Mouse (Mus musculus) liver, adult 2 months (tissue): Measurements from ENCODE around the gene Faim.

Experiments
- CTCF ChIP-seq: fragments of 200-500 bp; IDR thresholded peaks from 2 replicates; pipeline ENCODE4 v1.5.1; 2011; ENCODE audit warnings: low read depth, low read length, control low read depth
- POLR2A ChIP-seq: fragments of 200-500 bp; IDR thresholded peaks from 2 replicates; pipeline ENCODE4 v1.6.1; 2011; ENCODE audit warnings: low read length, control low read depth; ENCODE audit not compliant: insufficient read depth; ENCODE audit errors: extremely low read depth

DNA sequence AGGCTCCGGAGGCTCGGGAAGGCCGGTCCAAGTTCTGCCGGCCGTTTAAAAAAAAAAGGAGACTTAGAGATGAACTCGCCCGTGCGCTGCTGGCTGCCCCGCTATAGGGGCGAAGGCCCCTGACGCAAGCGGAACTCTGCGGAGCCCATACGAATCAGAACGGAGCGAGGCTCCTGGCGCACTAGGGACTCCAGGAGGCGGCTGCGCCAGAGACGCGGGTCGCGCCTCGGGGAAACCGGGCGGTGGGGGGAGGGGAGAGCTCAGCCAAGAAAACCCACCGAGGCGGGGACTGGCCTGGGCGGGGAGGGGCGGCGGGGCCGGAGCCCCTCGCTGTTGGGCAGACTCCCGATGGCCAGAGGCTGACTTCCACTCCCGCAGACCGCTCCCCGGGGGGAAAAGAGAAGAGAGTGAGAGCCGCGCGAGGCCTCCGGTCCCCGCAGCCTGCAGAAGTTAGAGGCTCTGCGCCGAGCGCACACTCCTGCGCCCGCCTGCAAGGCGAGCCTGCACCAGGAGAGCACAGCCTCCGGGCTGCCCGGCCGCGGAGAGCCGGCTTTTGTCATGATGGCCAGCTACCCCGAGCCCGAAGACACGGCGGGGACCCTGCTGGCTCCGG lies 31.0 kb upstream of the Faim start, which contains the start of gene Foxl2:
- TF ChIP-seq CTCF (no peak), POLR2A (no peak)
